ENCODE assay signal across 16 mouse cellular contexts in genomic region chr3:51773587-51773986, GRCm38 (mm10).
"Had no signal": no experiment of that assay in that cellular context is flagged by ENCODE, and none has a peak within 500 bp of the region (broad histone marks: within the 10 kb centered on the region; RNA-seq: fewer than 3 reads in every experiment).

No protein-coding gene starts in this region.

- H3K9ac ChIP-seq: liver, embryonic 13.5 days; midbrain, embryonic 12.5 days; neural tube, embryonic 13.5 days had no signal

- H3K9me3 ChIP-seq: liver, embryonic 13.5 days; neural tube, embryonic 13.5 days had no signal

- DNase-seq: kidney, adult 2 months; kidney, postnatal 25 days; layer of hippocampus, adult 9-11 months; liver, embryonic 13.5 days; lung, adult 2 months; lung, postnatal 14 days; thymus, adult 18-20 months; thymus, postnatal 14 days; thymus, postnatal 4 days had no signal

- ATAC-seq: midbrain, embryonic 16.5 days had no signal

- H3K27me3 ChIP-seq: liver, embryonic 13.5 days; midbrain, embryonic 12.5 days; neural tube, embryonic 13.5 days had no signal

- H3K27ac ChIP-seq: kidney, postnatal 0 days; layer of hippocampus, adult 2 months; liver, embryonic 13.5 days; macrophage; midbrain, embryonic 12.5 days; neural tube, embryonic 13.5 days had no signal

- H3K4me2 ChIP-seq: liver, embryonic 13.5 days; midbrain, embryonic 12.5 days; neural tube, embryonic 13.5 days had no signal

- H3K36me3 ChIP-seq: liver, embryonic 13.5 days; midbrain, embryonic 12.5 days; neural tube, embryonic 13.5 days had no signal

- H3K4me3 ChIP-seq: layer of hippocampus, adult 2 months; liver, embryonic 13.5 days; midbrain, embryonic 12.5 days; myocyte; neural tube, embryonic 13.5 days had no signal
